Mouse (Mus musculus) left cerebral cortex, adult 11 months (tissue): ENCODE results near the gene Sae1.
A peak's percentile ranks its signal among the peaks of the same experiment; 100 is the strongest.

Source experiments
- DNase-seq: peaks from one replicate; pipeline ENCODE4 v3.0.0; 2022; ENCODE audit warnings: low spot score

The Sae1 gene

DNA sequence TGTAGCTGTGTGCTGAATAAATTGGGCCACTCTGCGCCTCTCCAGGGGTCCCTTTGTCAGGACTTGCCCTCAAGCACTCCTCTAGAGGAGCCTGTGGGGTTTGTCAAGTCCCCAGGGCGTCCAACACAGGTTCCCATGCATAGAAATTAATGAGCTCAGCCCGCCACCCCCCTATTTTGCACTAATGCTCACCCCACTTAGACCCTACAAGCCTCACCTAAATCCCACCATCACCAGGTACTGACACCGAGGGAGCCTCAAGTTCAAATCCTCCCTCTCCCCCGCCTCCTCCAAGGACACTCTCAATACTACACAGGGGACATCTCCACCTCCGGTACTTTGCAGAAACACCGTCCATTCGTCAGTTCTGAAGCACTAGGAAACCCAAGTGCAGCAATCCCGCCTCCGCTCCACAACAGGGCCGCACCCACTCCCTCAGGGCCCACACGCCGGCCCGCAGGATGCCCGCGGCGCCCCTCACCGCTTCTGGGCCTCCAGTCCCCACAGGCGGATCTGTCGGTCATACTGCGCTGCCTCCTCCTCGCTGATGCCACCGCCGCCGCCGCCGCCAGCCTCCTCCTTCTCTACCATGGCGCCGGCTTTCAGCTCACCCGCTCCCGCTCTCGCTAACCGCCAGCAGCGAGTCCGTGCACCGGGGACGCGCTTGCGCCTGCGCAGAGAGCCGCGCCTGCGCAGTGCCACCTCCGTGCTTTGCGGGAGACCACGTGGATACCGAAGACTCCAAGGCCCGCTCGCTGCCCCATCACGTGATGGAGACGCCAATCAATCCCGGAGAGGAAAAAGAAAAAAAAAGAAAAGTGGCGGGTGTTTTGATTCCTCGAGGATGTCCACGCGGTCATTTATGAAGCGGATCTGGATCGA, at the start of gene Sae1:
Gene Sae1, minus strand, starts transcription at position 647 of the 882 bp plus-strand sequence.
- DNase-seq: peak; percentile 94

DNA sequence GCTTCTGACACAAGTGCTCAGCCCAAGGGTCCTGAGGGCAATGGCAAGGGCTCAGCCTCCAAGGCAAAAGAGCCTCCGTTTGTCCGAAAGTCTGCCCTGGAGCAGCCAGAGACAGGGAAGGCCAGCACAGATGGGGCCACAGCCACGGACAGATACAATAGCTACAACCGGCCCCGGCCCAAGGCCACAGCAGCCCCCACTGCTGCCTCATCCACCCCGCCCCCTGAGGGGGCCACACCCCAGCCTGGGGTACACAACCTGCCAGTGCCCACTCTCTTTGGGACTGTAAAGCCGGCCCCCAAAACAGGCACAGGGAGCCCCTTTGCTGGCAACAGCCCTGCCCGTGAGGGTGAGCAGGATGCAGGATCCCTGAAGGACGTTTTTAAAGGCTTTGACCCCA, 47.5 kb upstream of the Sae1 start:
- no peak for DNase-seq

DNA sequence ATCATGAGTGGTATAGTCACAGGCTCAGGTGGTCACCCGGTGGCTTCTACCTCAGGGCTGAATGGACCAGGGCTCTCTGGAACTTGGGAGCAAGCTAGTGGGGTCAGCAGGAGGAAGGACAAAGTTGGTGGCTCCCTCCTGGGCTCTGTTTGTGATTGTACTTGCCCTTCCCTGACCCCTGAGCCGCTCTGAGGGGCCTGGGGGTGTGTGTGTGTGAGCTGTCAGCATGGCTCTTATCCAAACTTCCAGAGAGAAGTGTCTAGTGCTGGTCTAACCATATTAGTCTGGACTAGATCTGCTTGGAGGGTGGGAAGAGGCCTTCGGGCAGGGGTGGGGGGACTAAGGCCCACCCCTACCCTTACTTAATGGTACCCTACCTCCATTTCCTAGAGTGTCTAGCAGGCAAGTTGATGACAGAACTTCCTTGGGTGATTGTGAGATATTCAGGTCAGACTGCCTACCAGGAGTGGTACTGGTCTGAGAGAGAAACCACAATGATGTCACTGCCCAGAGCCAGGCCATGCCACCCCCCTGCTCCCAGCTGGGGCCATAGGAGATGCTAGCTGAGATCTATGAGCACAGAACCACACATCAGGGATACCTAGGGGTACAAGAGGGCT, 45.9 kb upstream of the Sae1 start:
- no peak for DNase-seq

DNA sequence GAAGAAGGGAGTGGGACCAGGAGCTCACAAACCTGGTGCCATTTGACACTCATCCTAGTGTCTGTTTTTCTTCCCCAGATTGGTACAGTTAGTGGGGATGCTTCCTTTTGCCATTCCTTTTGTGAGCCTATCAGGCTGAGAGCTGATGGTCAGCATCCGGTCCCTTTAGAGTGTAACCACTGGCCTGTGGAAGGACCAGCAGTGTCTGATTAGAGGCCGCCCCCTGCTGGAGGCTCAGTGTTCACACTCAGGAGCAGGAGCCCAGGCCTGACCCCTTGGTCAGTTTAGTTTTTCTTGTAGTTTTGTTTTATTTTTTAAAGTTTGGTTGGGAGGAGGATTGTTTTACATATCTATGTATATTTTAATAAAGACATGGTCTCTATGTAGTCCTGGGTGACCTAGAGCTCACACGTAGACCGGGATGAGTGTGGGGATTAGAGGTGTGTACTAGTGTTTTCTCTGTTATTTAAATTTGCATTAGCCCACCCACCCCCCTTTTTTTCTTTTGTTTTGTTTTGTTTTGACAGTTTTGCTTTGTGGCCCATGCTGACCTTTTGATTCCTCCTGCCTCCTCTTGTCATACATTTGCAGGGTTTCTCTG, 38.6 kb upstream of the Sae1 start:
- peak; percentile 41 for DNase-seq

DNA sequence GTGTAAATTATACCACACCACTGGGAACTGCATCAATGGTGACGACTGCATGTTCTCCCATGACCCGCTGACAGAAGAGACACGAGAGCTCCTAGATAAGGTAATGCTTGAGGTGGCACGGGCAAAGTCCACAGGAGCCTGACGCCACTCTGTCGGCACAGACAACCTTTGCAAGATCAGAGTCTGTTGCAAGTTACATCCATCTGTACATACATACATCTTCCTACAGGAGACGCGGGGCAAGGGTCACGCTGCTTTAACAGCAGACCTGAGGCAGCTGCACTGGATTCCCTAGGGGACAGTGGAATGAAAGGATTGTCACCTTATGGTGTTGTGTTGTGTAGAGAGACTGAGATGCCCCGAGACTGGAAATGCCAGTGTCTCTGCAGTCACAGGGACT, 38.1 kb upstream of the Sae1 start:
- no peak for DNase-seq

GRCm38 (mm10) chr7:16423731-16424130, 36.1 kb upstream of the Sae1 start:
- no peak for DNase-seq

DNA sequence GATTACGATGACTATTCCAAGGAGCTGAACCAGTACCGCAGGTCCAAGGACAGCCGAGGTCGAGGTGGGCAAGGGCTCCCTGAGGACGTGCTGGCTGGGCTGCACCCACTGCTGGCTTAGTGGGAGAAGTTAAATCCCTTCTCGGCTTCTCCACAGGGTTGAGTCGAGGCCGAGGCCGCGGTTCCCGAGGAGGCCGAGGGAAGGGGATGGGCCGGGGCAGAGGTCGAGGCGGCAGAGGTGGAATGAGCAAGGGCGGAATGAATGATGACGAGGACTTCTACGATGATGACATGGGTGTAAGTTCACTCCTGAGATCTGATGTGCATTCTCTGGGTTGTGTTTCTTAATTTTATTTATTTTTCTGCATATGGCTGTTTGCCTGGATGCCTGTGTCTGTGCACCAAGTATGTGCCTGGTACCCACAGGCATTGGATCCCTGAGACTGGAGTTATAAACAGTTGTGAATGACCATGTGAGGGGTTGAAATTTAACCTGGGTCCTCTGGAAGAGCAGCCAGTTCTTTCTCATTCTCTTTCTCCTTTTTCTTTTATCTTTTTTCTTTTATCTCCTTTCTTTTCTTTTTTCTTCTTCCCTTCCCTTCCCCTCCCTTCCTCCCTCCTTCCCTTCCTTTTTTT, 34.7 kb upstream of the Sae1 start:
- no peak for DNase-seq

- no peak for DNase-seq
These were observed 33.0 kb upstream of the Sae1 start for GRCm38 (mm10) chr7:16420493-16421118.

GRCm38 (mm10) chr7:16418713-16419112, 31.1 kb upstream of the Sae1 start:
- DNase-seq: no peak

DNA sequence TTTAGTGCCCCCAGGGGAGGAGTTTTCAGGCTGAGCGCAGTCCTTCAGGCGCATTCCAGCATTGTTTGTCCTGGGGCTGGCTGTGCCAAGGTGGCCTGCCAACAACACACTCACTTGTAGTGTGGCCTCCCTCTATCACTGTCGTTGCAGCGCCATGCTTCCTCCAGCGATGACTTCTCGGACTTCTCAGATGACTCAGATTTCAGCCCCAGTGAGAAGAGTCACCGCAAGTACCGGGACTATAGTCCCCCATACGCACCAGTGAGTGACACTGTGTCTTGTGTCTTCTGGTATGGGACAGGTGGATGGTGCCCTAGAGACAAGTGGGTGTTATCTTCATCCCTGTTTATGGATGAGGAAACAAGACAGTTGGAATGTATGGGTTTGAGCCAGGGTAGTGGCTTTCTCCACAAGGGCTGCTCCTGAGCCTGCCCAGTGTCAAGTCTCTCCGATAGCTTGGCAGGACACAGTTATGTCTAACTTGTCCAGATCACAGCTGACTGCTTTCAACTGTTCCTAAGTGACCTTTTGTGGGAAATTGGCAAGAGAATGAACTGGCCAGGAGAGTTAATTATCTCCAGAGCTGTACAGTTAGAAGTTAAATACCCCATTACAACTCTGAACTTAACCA, 29.6 kb upstream of the Sae1 start:
- DNase-seq: no peak

GRCm38 (mm10) chr7:16415426-16415825, 27.8 kb upstream of the Sae1 start:
- DNase-seq: no peak

DNA sequence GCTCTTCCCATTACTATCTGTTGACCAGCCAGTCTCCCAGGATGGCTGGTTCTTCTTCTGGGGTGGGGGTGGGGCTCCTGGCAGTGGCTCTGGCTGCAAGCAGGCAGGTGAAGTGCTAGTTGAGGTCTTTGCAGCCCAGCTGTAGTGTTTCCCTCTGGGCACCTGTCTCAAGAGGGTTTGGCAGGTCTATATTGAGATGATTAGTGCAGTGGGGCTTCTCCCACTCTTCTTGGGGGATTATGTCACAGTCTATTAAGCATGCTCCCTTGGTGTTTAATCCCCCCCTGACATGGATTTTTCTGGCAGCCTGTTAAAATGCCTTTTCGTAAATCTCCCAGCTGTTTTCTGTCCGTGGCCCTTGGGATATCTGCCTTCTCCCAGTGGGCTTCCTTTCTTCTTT, 25.3 kb upstream of the Sae1 start:
- DNase-seq: no peak

- no peak for DNase-seq
These were observed 24.8 kb upstream of the Sae1 start for GRCm38 (mm10) chr7:16412220-16412896.

GRCm38 (mm10) chr7:16411100-16411499, 23.5 kb upstream of the Sae1 start:
- no peak for DNase-seq

- no peak for DNase-seq
These were observed 19.4 kb upstream of the Sae1 start for GRCm38 (mm10) chr7:16406978-16407377.

GRCm38 (mm10) chr7:16405516-16406351, 18.1 kb upstream of the Sae1 start:
- no peak for DNase-seq

DNA sequence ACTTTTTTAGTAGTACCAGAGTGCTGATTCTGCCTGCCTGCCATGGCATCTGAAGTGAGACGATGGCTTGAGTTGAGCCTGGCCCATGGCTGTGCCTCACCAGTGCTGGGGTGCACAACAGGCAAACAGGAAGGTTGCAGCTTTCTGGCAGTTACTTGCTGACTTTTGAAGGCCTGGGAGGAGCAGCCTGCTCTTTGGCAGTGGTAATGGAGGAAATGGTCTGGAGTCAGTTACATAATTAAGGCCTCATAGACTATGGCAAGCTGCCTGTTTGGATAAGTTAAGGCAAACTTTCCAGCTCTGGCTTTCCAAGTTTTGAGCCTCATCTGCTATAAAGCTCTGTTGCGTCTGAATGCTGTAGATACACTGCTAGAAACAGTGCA, 17.5 kb upstream of the Sae1 start:
- no peak for DNase-seq

DNA sequence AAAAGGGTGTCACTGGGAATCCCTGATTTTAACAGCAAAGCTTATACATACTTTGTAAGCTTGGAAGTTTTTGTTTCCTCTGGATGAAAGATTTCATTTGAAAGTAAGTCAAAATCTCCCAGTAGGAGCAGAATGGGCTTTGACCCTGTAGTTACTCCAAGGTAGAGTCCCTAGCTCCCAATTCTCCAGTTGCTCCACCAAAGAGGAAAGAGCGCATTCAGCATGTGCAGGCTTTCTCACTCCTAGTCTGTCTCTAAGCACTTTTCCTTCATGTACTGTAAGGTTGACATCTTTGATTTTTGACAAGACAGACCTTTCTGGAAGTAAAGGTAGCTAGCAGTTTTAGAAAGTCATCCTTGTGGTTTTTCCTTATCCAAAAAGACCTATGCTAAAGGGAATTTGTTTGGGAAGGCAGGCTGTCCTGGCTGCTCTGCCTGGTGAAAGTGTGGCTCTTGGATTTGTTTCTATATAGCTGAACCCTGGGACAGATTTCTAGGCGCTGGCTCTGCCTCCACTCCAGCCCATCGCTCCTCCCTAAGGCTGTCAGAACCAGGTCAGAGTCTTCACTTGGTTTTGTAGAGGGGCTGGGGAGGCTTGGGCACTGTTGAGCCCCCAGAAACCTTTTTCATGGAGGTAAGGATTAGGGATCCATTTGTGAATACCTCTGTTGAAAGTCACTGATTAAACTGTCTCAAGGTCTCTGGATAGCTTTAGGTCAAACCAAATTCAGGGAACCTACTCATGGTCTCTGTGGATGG, 16.9 kb upstream of the Sae1 start:
- no peak for DNase-seq
